Mouse (Mus musculus): ENCODE data around the gene Usp8.
A peak's percentile ranks its signal among the peaks of the same experiment; 100 is the strongest.

The Usp8 gene

GRCm38 (mm10) chr2:126706759-126707437, at the start of gene Usp8:
Gene Usp8, plus strand, starts transcription at chr2:126707328.
- peak; percentile 96 for DNase-seq (ENCODE audit: low read depth, low spot score)

GRCm38 (mm10) chr2:126663481-126663880, 43.6 kb upstream of the Usp8 start:
- DNase-seq (ENCODE audit: low read depth, low spot score): peak; percentile 8

- no peak for DNase-seq (ENCODE audit: low read depth, low spot score)
These were observed 41.1 kb upstream of the Usp8 start for GRCm38 (mm10) chr2:126665984-126666383.

GRCm38 (mm10) chr2:126668621-126669252, 38.4 kb upstream of the Usp8 start:
- DNase-seq (ENCODE audit: low read depth, low spot score): no peak

- peak; percentile 7 for DNase-seq (ENCODE audit: low read depth, low spot score)
These were observed 33.5 kb upstream of the Usp8 start for GRCm38 (mm10) chr2:126673317-126674242.

GRCm38 (mm10) chr2:126674441-126675168, 32.5 kb upstream of the Usp8 start:
- peak; percentile 10 for DNase-seq (ENCODE audit: low read depth, low spot score)

- DNase-seq (ENCODE audit: low read depth, low spot score): peak; percentile 77
These were observed 31.7 kb upstream of the Usp8 start for GRCm38 (mm10) chr2:126675169-126676121.

- DNase-seq (ENCODE audit: low read depth, low spot score): no peak
These were observed 31.0 kb upstream of the Usp8 start, which contains the start of gene Gabpb1 for GRCm38 (mm10) chr2:126676122-126676515. Gene Gabpb1, minus strand, starts transcription at chr2:126676337.

GRCm38 (mm10) chr2:126677366-126677765, 29.8 kb upstream of the Usp8 start:
- no peak for DNase-seq (ENCODE audit: low read depth, low spot score)

- peak; percentile 7 for DNase-seq (ENCODE audit: low read depth, low spot score)
These were observed 24.8 kb upstream of the Usp8 start for GRCm38 (mm10) chr2:126682333-126682732.

- DNase-seq (ENCODE audit: low read depth, low spot score): no peak
These were observed 24.2 kb upstream of the Usp8 start for GRCm38 (mm10) chr2:126682937-126683336.

GRCm38 (mm10) chr2:126691290-126691689, 15.8 kb upstream of the Usp8 start:
- DNase-seq (ENCODE audit: low read depth, low spot score): no peak

- peak; percentile 39 for DNase-seq (ENCODE audit: low read depth, low spot score)
These were observed 11.8 kb upstream of the Usp8 start for GRCm38 (mm10) chr2:126695285-126695684.

- no peak for DNase-seq (ENCODE audit: low read depth, low spot score)
These were observed 281 bp downstream of the Usp8 start for GRCm38 (mm10) chr2:126707438-126707779.

GRCm38 (mm10) chr2:126708361-126708760, 1.2 kb downstream of the Usp8 start:
- DNase-seq (ENCODE audit: low read depth, low spot score): no peak

GRCm38 (mm10) chr2:126712526-126712925, 5.4 kb downstream of the Usp8 start:
- DNase-seq (ENCODE audit: low read depth, low spot score): no peak

- no peak for DNase-seq (ENCODE audit: low read depth, low spot score)
These were observed 5.8 kb downstream of the Usp8 start for GRCm38 (mm10) chr2:126712950-126713349.

- no peak for DNase-seq (ENCODE audit: low read depth, low spot score)
These were observed 22.1 kb downstream of the Usp8 start for GRCm38 (mm10) chr2:126729207-126729606.

- DNase-seq (ENCODE audit: low read depth, low spot score): no peak
These were observed 23.4 kb downstream of the Usp8 start for GRCm38 (mm10) chr2:126730502-126730901.

- DNase-seq (ENCODE audit: low read depth, low spot score): no peak
These were observed 28.4 kb downstream of the Usp8 start for GRCm38 (mm10) chr2:126735339-126736073.

All from skeletal muscle tissue, adult 2 months (tissue).